Mouse (Mus musculus): ENCODE data around the gene Satb2. TPM values are rescaled to one million over a fixed set of nuclear protein-coding genes. Genes with fewer than 3 reads are reported as not detected.

Satb2 gene
- total RNA-seq, 2 experiments from 2014 or later, result 0.35 to 0.36 TPM

- intact Hi-C loops (cut with DNase I), result loop anchor here (5.0 to 10.0 kb wide), 4 partner anchors 232 to 1741 kb away; partner anchors contain the start of gene Mars2
- DNase-seq, result no peak
Measured at GRCm38 (mm10) chr1:56975546-56975945, 2.9 kb downstream of the Satb2 start.

- peak in 1 of 2 experiments; percentile 42 for DNase-seq
- intact Hi-C loops (cut with DNase I), result loop anchor here (10.0 kb wide), 2 partner anchors 1019 to 1739 kb away; partner anchors contain the start of gene Mars2
Measured at GRCm38 (mm10) chr1:56974187-56974586, 4.3 kb downstream of the Satb2 start.

GRCm38 (mm10) chr1:56973593-56973950 is 4.9 kb downstream of the Satb2 start:
- intact Hi-C loops (cut with DNase I), result loop anchor here (10.0 kb wide), 2 partner anchors 1019 to 1739 kb away; partner anchors contain the start of gene Mars2
- DNase-seq, result no peak

- intact Hi-C loops (cut with DNase I), result loop anchor here (10.0 kb wide), 2 partner anchors 1018 to 1738 kb away; partner anchors contain the start of gene Mars2
Measured at GRCm38 (mm10) chr1:56972950-56973592, 5.4 kb downstream of the Satb2 start.

GRCm38 (mm10) chr1:56972251-56972949 is 6.0 kb downstream of the Satb2 start:
- peak; percentile 59 to 80 for DNase-seq
- intact Hi-C loops (cut with DNase I), result loop anchor here (10.0 kb wide), 2 partner anchors 1018 to 1738 kb away; partner anchors contain the start of gene Mars2

More at GRCm38 (mm10) chr1:56972950-56973592, 5.4 kb downstream of the Satb2 start:
- peak; percentile 98 to 99 for DNase-seq

- no peak for DNase-seq
- intact Hi-C loops (cut with DNase I), result loop anchor here (10.0 kb wide), 2 partner anchors 1017 to 1737 kb away; partner anchors contain the start of gene Mars2
Measured at GRCm38 (mm10) chr1:56971942-56972250, 6.6 kb downstream of the Satb2 start.

GRCm38 (mm10) chr1:56971441-56971861 is 7.0 kb downstream of the Satb2 start:
- no peak for DNase-seq
- intact Hi-C loops (cut with DNase I), result loop anchor here (10.0 kb wide), 2 partner anchors 1017 to 1737 kb away; partner anchors contain the start of gene Mars2

DNA sequence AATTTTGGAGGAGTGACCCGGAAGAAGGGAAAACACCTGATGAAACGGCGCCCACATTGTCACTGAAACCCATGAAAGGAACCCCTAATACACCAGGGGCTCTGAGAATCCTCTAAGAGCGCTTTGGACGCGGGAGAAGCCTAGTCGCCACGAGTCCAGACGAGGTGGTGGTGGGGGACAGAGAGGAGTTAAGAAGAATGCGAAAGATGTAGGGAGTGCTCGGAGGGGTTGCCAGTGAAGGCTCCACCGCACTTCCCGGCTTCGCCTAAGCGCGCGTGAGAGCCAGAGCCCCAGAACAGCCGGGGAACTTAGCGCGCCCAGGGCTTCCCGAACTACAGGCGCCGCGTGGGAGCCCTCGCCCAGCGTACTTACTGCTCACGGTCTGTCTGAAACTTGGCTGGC is 7.7 kb downstream of the Satb2 start:
- intact Hi-C loops (cut with DNase I), result loop anchor here (10.0 kb wide), 2 partner anchors 1016 to 1736 kb away; partner anchors contain the start of gene Mars2
- no peak for DNase-seq

- intact Hi-C loops (cut with DNase I), result loop anchor here (2.0 to 10.0 kb wide), 3 partner anchors 13 to 1735 kb away; partner anchors contain the start of gene Mars2
- DNase-seq, result peak in 1 of 2 experiments; percentile 10
Measured at GRCm38 (mm10) chr1:56969364-56970360, 8.8 kb downstream of the Satb2 start.

- DNase-seq, result no peak
- intact Hi-C loops (cut with DNase I), result no loop called here
Measured at GRCm38 (mm10) chr1:56965879-56966579, 12.4 kb downstream of the Satb2 start.

DNA sequence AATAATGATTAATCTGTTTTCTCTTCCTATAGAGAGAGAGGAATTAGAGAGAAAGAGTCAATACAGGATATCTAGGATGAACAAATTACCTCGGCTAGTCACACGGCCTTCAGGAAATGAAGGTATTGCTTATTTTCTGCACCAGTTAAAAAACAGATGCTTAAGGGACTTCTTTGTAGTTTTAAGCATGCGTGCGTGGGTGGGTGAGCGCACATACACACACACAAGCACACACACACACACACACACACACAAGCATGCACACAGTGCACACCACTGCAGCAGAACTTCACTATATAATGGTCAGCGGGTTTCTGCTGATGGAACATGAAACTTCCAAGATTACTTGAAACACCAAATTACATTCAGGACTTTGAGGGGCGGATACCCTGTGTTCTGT is 14.0 kb downstream of the Satb2 start:
- no peak for DNase-seq
- intact Hi-C loops (cut with DNase I), result no loop called here

- intact Hi-C loops (cut with DNase I), result no loop called here
- no peak for DNase-seq
Measured at GRCm38 (mm10) chr1:56963291-56963690, 15.2 kb downstream of the Satb2 start.

DNA sequence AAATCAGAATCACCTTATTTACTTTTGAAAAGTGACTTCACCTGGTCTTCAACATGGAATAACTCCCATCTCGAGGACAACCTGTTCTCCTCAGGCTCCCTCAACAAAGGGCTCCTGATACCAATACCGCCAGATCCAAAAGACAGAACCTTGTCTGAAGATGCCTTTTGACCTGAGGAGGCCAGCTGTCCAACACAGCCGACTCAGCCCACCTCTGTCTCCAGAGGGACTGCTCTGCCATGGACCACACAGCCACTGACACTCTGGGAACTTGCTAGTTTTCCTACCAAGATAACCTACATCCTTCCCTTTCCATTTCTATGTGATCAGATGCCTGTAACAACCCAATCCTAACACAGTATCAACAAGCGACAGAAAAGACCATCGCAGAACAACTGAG is 19.5 kb downstream of the Satb2 start:
- intact Hi-C loops (cut with DNase I), result no loop called here
- no peak for DNase-seq

DNA sequence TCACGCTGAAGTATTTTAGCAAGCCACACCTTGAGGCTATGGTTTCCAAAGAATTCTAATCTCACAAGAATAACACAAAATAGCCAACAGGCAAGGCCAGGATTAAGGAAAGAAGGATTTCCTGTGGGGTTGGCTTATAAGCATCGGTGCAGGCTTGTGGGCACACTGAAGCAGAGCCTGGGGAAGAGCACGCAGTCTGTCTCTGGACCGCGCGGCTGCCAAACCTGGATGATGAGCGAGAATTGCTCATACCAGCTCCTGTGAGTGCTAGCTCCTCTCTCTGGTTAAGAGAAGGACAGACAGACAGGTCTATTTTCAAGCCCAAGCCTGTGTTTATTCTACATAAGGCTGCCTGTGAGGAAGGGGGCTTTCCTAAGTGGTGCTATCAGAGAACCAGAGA is 20.5 kb downstream of the Satb2 start:
- intact Hi-C loops (cut with DNase I), result no loop called here
- no peak for DNase-seq

- DNase-seq, result no peak
- intact Hi-C loops (cut with DNase I), result no loop called here
Measured at GRCm38 (mm10) chr1:56956811-56957210, 21.6 kb downstream of the Satb2 start.

GRCm38 (mm10) chr1:56955739-56956085 is 22.7 kb downstream of the Satb2 start:
- intact Hi-C loops (cut with DNase I), result no loop called here
- DNase-seq, result no peak

GRCm38 (mm10) chr1:56955055-56955738 is 23.3 kb downstream of the Satb2 start:
- DNase-seq, result no peak
- intact Hi-C loops (cut with DNase I), result no loop called here

DNA sequence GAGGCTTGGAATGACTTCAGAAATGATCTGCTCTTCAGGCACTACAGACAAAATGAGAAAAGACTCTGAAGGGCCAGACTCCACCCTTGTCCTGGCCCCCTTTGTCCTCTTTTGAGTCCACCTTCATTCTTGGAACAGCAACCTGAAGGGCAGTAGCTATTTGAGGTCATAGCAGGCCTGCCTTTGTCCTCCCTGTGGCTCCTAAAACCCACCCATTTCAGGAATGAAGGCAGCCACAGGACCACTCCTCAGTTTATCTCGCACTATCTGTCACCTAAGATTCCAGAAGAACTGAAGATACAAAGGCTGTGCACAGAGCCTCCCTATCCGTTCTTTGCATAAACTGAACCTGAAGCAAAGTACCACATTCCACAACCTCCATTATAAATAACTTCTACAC is 24.9 kb downstream of the Satb2 start:
- intact Hi-C loops (cut with DNase I), result no loop called here
- no peak for DNase-seq

- no peak for DNase-seq
- intact Hi-C loops (cut with DNase I), result no loop called here
Measured at GRCm38 (mm10) chr1:56951980-56952379, 26.5 kb downstream of the Satb2 start.

Measured in heart, postnatal 36 days (tissue).